Mouse (Mus musculus): Measurements from ENCODE around the gene Sec63.

DNA sequence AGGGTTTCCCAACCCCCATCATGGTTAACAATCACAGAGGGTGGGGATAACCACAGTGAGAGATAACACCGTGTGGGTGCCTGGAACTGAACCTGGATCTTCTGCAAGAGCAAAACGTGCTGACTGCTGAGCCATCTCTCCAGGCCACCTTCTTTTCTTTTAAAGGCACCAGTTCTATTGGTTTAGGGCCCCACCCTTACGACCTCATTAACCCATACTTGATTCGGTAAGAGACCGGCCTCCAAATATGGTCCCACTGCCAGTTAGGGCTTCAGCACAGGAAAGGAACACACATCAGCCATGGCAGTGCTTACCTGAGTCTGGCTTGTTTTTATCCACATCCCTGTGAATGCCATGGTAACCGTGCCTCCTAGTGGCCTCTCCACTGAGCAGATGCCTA is 108.2 kb downstream of the Sec63 start:
- TF ChIP-seq POLR2A (IDR thresholded peaks at IDR 0.05; ENCODE audit: control insufficient read depth, extremely low read depth, insufficient read depth, low read length, poor library complexity) (no peak), CTCF (IDR thresholded peaks at IDR 0.05; ENCODE audit: borderline replicate concordance, control insufficient read depth, extremely low read depth, insufficient read depth, low read length, poor library complexity) (no peak)

Data from thymus, adult 2 months (tissue).